Mouse (Mus musculus): ENCODE results near the gene Cyld.

GRCm38 (mm10) chr8:88664947-88665346, 31.9 kb upstream of the Cyld start:
- TF ChIP-seq POLR2A (IDR thresholded peaks at IDR 0.05; ENCODE audit: control insufficient read depth, extremely low read depth, insufficient read depth, low read length, poor library complexity) (no peak), CTCF (IDR thresholded peaks at IDR 0.05; ENCODE audit: borderline replicate concordance, control insufficient read depth, extremely low read depth, insufficient read depth, low read length, poor library complexity) (no peak)

Measured in thymus, adult 2 months (tissue).